Mouse (Mus musculus): ENCODE results near the gene Syce2. TPM values are rescaled to one million over a fixed set of nuclear protein-coding genes. Genes with fewer than 3 reads are reported as not detected.

Gene Syce2
- total RNA-seq, 2 experiments from 2014 or later: 10.5 to 12.7 TPM

GRCm38 (mm10) chr8:84844397-84845070 lies 27.4 kb upstream of the Syce2 start:
- no peak for DNase-seq

GRCm38 (mm10) chr8:84845355-84846093 lies 26.4 kb upstream of the Syce2 start:
- peak; percentile 71 for DNase-seq

GRCm38 (mm10) chr8:84846094-84846721 lies 25.7 kb upstream of the Syce2 start:
- DNase-seq: no peak

GRCm38 (mm10) chr8:84846722-84847572 lies 25.0 kb upstream of the Syce2 start, which contains the start of gene Calr:
TSS of gene Calr (minus strand) at chr8:84846934.
- peak; percentile 99 for DNase-seq

- no peak for DNase-seq
Measured at GRCm38 (mm10) chr8:84847684-84848435, 24.1 kb upstream of the Syce2 start.

GRCm38 (mm10) chr8:84856434-84856833 lies 15.5 kb upstream of the Syce2 start:
- DNase-seq: no peak

- peak; percentile 95 for DNase-seq
Measured at GRCm38 (mm10) chr8:84856864-84857441, 15.0 kb upstream of the Syce2 start, which contains the start of gene Farsa. TSS of gene Farsa (plus strand) at chr8:84856989.

GRCm38 (mm10) chr8:84872309-84872965 lies 526 bp downstream of the Syce2 start:
- DNase-seq: peak; percentile 41

- DNase-seq: no peak
Measured at GRCm38 (mm10) chr8:84873016-84873415, 1.1 kb downstream of the Syce2 start.

GRCm38 (mm10) chr8:84874339-84874738 lies 2.4 kb downstream of the Syce2 start:
- no peak for DNase-seq

GRCm38 (mm10) chr8:84877297-84878035 lies 5.6 kb downstream of the Syce2 start:
- no peak for DNase-seq

- no peak for DNase-seq
Measured at GRCm38 (mm10) chr8:84878915-84879314, 7.0 kb downstream of the Syce2 start.

GRCm38 (mm10) chr8:84884728-84885127 lies 12.8 kb downstream of the Syce2 start:
- DNase-seq: no peak

- DNase-seq: no peak
Measured at GRCm38 (mm10) chr8:84888280-84888679, 16.4 kb downstream of the Syce2 start.

- no peak for DNase-seq
Measured at GRCm38 (mm10) chr8:84889141-84889540, 17.2 kb downstream of the Syce2 start.

GRCm38 (mm10) chr8:84892993-84893708 lies 21.2 kb downstream of the Syce2 start:
- no peak for DNase-seq

- DNase-seq: peak; percentile 91
Measured at GRCm38 (mm10) chr8:84893709-84894134, 21.8 kb downstream of the Syce2 start, which contains the start of gene Gcdh. TSS of gene Gcdh (minus strand) at chr8:84893921.

GRCm38 (mm10) chr8:84895963-84896362 lies 24.1 kb downstream of the Syce2 start:
- DNase-seq: no peak

GRCm38 (mm10) chr8:84901071-84901470 lies 29.2 kb downstream of the Syce2 start:
- DNase-seq: no peak

Data from heart, postnatal 4 days (tissue).